7 mouse cellular contexts compared by ENCODE assay signal in the genomic region with DNA sequence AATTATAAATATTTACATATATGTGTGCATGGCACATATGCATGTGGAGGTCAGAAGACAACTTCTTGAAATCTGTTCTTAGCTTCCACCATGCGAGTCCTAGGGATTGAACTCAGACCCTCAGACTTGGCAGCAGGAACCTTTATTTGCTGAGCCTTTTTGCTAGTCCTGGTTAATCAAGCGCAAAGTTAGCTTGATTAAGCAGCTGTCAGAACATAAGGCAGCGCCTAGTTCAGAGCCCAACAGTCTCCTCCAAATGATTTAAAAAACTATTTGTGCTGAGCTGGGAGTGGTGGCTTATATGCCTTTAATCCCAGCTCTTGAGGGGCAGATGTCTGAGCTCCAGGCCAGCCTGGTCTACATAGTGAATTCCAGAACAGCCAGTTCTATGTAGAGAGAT. TPM values are rescaled to one million over a fixed set of nuclear protein-coding genes. Genes with fewer than 3 reads are reported as not detected.
DNase-seq lines count a peak whose midpoint lies in the region; ATAC-seq lines count a peak whose summit lies in the region.

No protein-coding gene starts in this region.

- H3K27me3 ChIP-seq in liver, embryonic 11.5 days (replicated peaks; ENCODE audit: control insufficient read depth, insufficient read depth, low read length): no peaks in the 10 kb centered on the region
- H3K27me3 ChIP-seq in forebrain, embryonic 10.5 days (ENCODE audit: poor library complexity, severe bottlenecking): no peaks in the 10 kb centered on the region
- no peaks in the 10 kb centered on the region for H3K27me3 ChIP-seq in limb, embryonic 10.5 days (ENCODE audit: low read depth, poor library complexity, severe bottlenecking)

- no peak overlapping the region for H3K9ac ChIP-seq in liver, embryonic 11.5 days (ENCODE audit: low read depth, low read length)

- DNase-seq in liver, embryonic 11.5 days (ENCODE audit: low spot score): no peak
- DNase-seq in liver: no peak
- DNase-seq in forebrain, embryonic 10.5 days (ENCODE audit: extremely low spot score, low spot score): no peak
- DNase-seq in limb, embryonic 10.5 days (ENCODE audit: low spot score): no peak
- peak; percentile 77 for DNase-seq in retina, postnatal 1 day
- DNase-seq in thymus, postnatal 0 days (ENCODE audit: low spot score): no peak
- DNase-seq in thymus, adult 18-20 months: no peak

- H3K36me3 ChIP-seq in liver, embryonic 11.5 days (ENCODE audit: control insufficient read depth, insufficient read depth, low read length): no peaks in the 10 kb centered on the region; the same call in 1 of the 2 replicates
- H3K36me3 ChIP-seq in forebrain, embryonic 10.5 days (replicated peaks): peaks cover 35% of the 10 kb centered on the region
- H3K36me3 ChIP-seq in limb, embryonic 10.5 days: peaks cover 31% of the 10 kb centered on the region

- H3K4me2 ChIP-seq in liver, embryonic 11.5 days: peak overlapping the region; percentile 91

- no peak overlapping the region for H3K27ac ChIP-seq in liver, embryonic 11.5 days (ENCODE audit: low read depth, low read length)
- H3K27ac ChIP-seq in forebrain, embryonic 10.5 days: peak overlapping the region; percentile 97
- peak overlapping the region; percentile 98; the same call in 1 of the 2 replicates for H3K27ac ChIP-seq in limb, embryonic 10.5 days

- peak overlapping the region; percentile 64; the same call in 1 of the 2 replicates for H3K4me3 ChIP-seq in liver, embryonic 11.5 days (ENCODE audit: low read depth, low read length)
- H3K4me3 ChIP-seq in forebrain, embryonic 10.5 days: peak overlapping the region; percentile 83
- H3K4me3 ChIP-seq in limb, embryonic 10.5 days: peak overlapping the region; percentile 80

- WGBS in liver, embryonic 11.5 days: 87% methylated on average over 3 of the region's 3 CpGs
- 66% methylated on average over 3 of the region's 3 CpGs for WGBS in forebrain, embryonic 10.5 days
- WGBS in limb, embryonic 10.5 days: 90% methylated on average over 3 of the region's 3 CpGs

- H3K4me1 ChIP-seq in liver, embryonic 11.5 days (replicated peaks; ENCODE audit: control insufficient read depth, insufficient read depth, low read length): peaks cover 9% of the 10 kb centered on the region
- H3K4me1 ChIP-seq in forebrain, embryonic 10.5 days: peaks cover 35% of the 10 kb centered on the region
- H3K4me1 ChIP-seq in limb, embryonic 10.5 days: peaks cover 44% of the 10 kb centered on the region

- no peak for ATAC-seq in liver, embryonic 11.5 days (replicated peaks; ENCODE audit: low FRiP score)

- H3K9me3 ChIP-seq in liver, embryonic 11.5 days (ENCODE audit: control insufficient read depth, low read length): no peaks in the 10 kb centered on the region
- H3K9me3 ChIP-seq in forebrain, embryonic 10.5 days: peaks cover 3% of the 10 kb centered on the region; the same call in 1 of the 2 replicates
- no peaks in the 10 kb centered on the region for H3K9me3 ChIP-seq in limb, embryonic 10.5 days (replicated peaks)

RNA-seq across cellular contexts. Expression of a gene that starts 1.5 kb away (rescaled TPM):
- polyA plus RNA-seq in liver, embryonic 11.5 days (2014; fragmentation: Nextera tagmentation; extraction: Ambion mirVana): 50.1 and 55.0 TPM in 2 replicates
- polyA plus RNA-seq in forebrain, embryonic 10.5 days (2016; fragmentation: Nextera tagmentation; extraction: Ambion mirVana): 108 and 110 TPM in 2 replicates
- polyA plus RNA-seq in limb, embryonic 10.5 days (2016; fragmentation: Nextera tagmentation; extraction: Ambion mirVana): 104 and 107 TPM in 2 replicates
- polyA plus RNA-seq in thymus, postnatal 0 days (2015; fragmentation: Nextera tagmentation; extraction: Ambion mirVana): 67.9 and 71.3 TPM in 2 replicates

RNA-seq across cellular contexts. Expression of a gene that starts 28.8 kb away (rescaled TPM):
- polyA plus RNA-seq in liver, embryonic 11.5 days (2014; fragmentation: Nextera tagmentation; extraction: Ambion mirVana): 8.2 and 9.8 TPM in 2 replicates
- 8.6 and 9.7 TPM in 2 replicates for polyA plus RNA-seq in forebrain, embryonic 10.5 days (2016; fragmentation: Nextera tagmentation; extraction: Ambion mirVana)
- 9.6 and 10.6 TPM in 2 replicates for polyA plus RNA-seq in limb, embryonic 10.5 days (2016; fragmentation: Nextera tagmentation; extraction: Ambion mirVana)
- polyA plus RNA-seq in thymus, postnatal 0 days (2015; fragmentation: Nextera tagmentation; extraction: Ambion mirVana): 8.1 and 9.3 TPM in 2 replicates
